Mouse (Mus musculus) midbrain, embryonic 11.5 days (tissue): ENCODE results near the gene Six5. TPM values are rescaled to one million over a fixed set of nuclear protein-coding genes. Genes with fewer than 3 reads are reported as not detected.

ENCODE experiments used
- ATAC-seq: fragments of 200-750 bp; cut with Nextera tagmentation; 2 replicates; pipeline ENCODE4 v1.8.0; 2017; ENCODE audit warnings: moderate TSS enrichment, moderate library complexity; ENCODE audit not compliant: low FRiP score
- DNase-seq: peaks from one replicate; pipeline ENCODE4 v3.0.0; 2015; ENCODE audit warnings: low spot score; ENCODE audit errors: missing footprints
- H3K27ac ChIP-seq: fragments of 300-500 bp; sonication (generic); 2 replicates; pipeline ENCODE4 v1.5.1; 2014; ENCODE audit warnings: low read depth, low read length
- H3K27me3 ChIP-seq: fragments of 300-500 bp; sonication (generic); 2 replicates; pipeline ENCODE4 v1.6.1; 2014; ENCODE audit warnings: mild to moderate bottlenecking, low read length, moderate library complexity, mixed read lengths; ENCODE audit not compliant: control insufficient read depth, insufficient read depth
- H3K36me3 ChIP-seq: fragments of 300-500 bp; sonication (generic); 2 replicates; pipeline ENCODE4 v1.6.1; 2014; ENCODE audit warnings: mild to moderate bottlenecking, low read length, moderate library complexity, mixed read lengths; ENCODE audit not compliant: control insufficient read depth, insufficient read depth
- H3K4me1 ChIP-seq: fragments of 300-500 bp; sonication (generic); 2 replicates; pipeline ENCODE4 v1.6.1; 2014; ENCODE audit warnings: low read length; ENCODE audit not compliant: control insufficient read depth, insufficient read depth
- H3K4me2 ChIP-seq: fragments of 300-500 bp; sonication (generic); 2 replicates; pipeline ENCODE4 v1.6.1; 2014; ENCODE audit warnings: mild to moderate bottlenecking, moderate library complexity
- H3K4me3 ChIP-seq: fragments of 300-500 bp; sonication (generic); 2 replicates; pipeline ENCODE4 v1.5.1; 2014; ENCODE audit warnings: low read depth, low read length
- H3K9ac ChIP-seq: fragments of 300-500 bp; sonication (generic); 2 replicates; pipeline ENCODE4 v1.6.1; 2014; ENCODE audit warnings: low read length
- H3K9me3 ChIP-seq: fragments of 300-500 bp; sonication (generic); 2 replicates; pipeline ENCODE4 v1.6.1; 2016; ENCODE audit warnings: low read length; ENCODE audit not compliant: control insufficient read depth
- WGBS: fragments of 180-500 bp; shearing (Covaris S2); extraction: QIAGEN DNeasy Blood & Tissue Kit; methylation state at CpG from one replicate; pipeline ENCODE4 v1.1.7; 2014; 5-methylcytosine and 5-hydroxymethylcytosine counted together
- polyA plus RNA-seq: library from polyadenylated mRNA; unstranded; fragments of >200 nt; fragmentation: Nextera tagmentation; extraction: Ambion mirVana; gene quantifications from 2 replicates; pipeline ENCODE4 v1.2.1, GENCODE M21; 2014

Six5 gene
- polyA plus RNA-seq, 1 experiment from 2014 or later, result 8.8 TPM

GRCm38 (mm10) chr7:19091913-19092312 is 2.5 kb upstream of the Six5 start:
- DNase-seq, result peak; percentile 89
- Histone ChIP-seq H3K4me1 (peaks cover 35% of the 10 kb centered on the region), H3K9ac (peak overlapping the region; percentile 45; the same call in 1 of the 2 replicates), H3K27me3 (peaks cover 14% of the 10 kb centered on the region; the same call in 1 of the 2 replicates), H3K9me3 (no peaks in the 10 kb centered on the region), H3K27ac (no peak overlapping the region), H3K4me3 (no peak overlapping the region; the same call in 1 of the 2 replicates), H3K4me2 (peak overlapping the region; percentile 95), H3K36me3 (peaks cover 7% of the 10 kb centered on the region; the same call in 1 of the 2 replicates)
- 25% methylated on average over 17 of the region's 17 CpGs for WGBS
- no peak for ATAC-seq

- peak; percentile 58 for ATAC-seq
- Histone ChIP-seq H3K27ac (peak overlapping the region; percentile 71), H3K9me3 (no peaks in the 10 kb centered on the region), H3K9ac (peak overlapping the region; percentile 48), H3K4me2 (peak overlapping the region; percentile 95), H3K4me1 (peaks cover 39% of the 10 kb centered on the region), H3K27me3 (peaks cover 14% of the 10 kb centered on the region; the same call in 1 of the 2 replicates), H3K36me3 (peaks cover 7% of the 10 kb centered on the region), H3K4me3 (peak overlapping the region; percentile 73)
- DNase-seq, result peak; percentile 94
- 2% methylated on average over 38 of the region's 38 CpGs for WGBS
These were observed 1.8 kb upstream of the Six5 start for GRCm38 (mm10) chr7:19092381-19093173.

- peaks cover 14% of the 10 kb centered on the region; the same call in 1 of the 2 replicates for H3K27me3 ChIP-seq
- peak overlapping the region; percentile 95 for H3K4me2 ChIP-seq
- H3K36me3 ChIP-seq, result peaks cover 7% of the 10 kb centered on the region
- peak overlapping the region; percentile 71 for H3K27ac ChIP-seq
- H3K4me3 ChIP-seq, result peak overlapping the region; percentile 73
- ATAC-seq (peak; percentile 39), DNase-seq (peak; percentile 99)
- WGBS, result 1% methylated on average over 11 of the region's 15 CpGs
- H3K4me1 ChIP-seq, result peaks cover 39% of the 10 kb centered on the region
- H3K9ac ChIP-seq, result peak overlapping the region; percentile 48
- no peaks in the 10 kb centered on the region for H3K9me3 ChIP-seq
These were observed 1.2 kb upstream of the Six5 start for GRCm38 (mm10) chr7:19093174-19093521.

GRCm38 (mm10) chr7:19093537-19094385 is 633 bp upstream of the Six5 start:
- H3K4me1 ChIP-seq, result peaks cover 39% of the 10 kb centered on the region
- peak overlapping the region; percentile 73 for H3K4me3 ChIP-seq
- peaks cover 7% of the 10 kb centered on the region for H3K36me3 ChIP-seq
- ATAC-seq, result peak; percentile 85
- peak; percentile 100 for DNase-seq
- peak overlapping the region; percentile 90 for H3K27ac ChIP-seq
- peak overlapping the region; percentile 89 for H3K9ac ChIP-seq
- H3K9me3 ChIP-seq, result no peaks in the 10 kb centered on the region
- peaks cover 14% of the 10 kb centered on the region; the same call in 1 of the 2 replicates for H3K27me3 ChIP-seq
- peak overlapping the region; percentile 95 for H3K4me2 ChIP-seq
- WGBS, result under 1% methylated on average over 45 of the region's 45 CpGs

GRCm38 (mm10) chr7:19094826-19095750 is 694 bp downstream of the Six5 start:
- peaks cover 39% of the 10 kb centered on the region for H3K4me1 ChIP-seq

GRCm38 (mm10) chr7:19095751-19096110 is 1.3 kb downstream of the Six5 start:
- Histone ChIP-seq H3K9me3 (no peaks in the 10 kb centered on the region), H3K4me3 (peak overlapping the region; percentile 73), H3K27ac (no peak overlapping the region), H3K27me3 (peaks cover 12% of the 10 kb centered on the region; the same call in 1 of the 2 replicates), H3K4me2 (peak overlapping the region; percentile 95), H3K9ac (peak overlapping the region; percentile 89), H3K36me3 (peaks cover 7% of the 10 kb centered on the region), H3K4me1 (peaks cover 39% of the 10 kb centered on the region)
- ATAC-seq (no peak), DNase-seq (peak; percentile 95)
- WGBS, result under 1% methylated on average over 19 of the region's 19 CpGs

More at GRCm38 (mm10) chr7:19094826-19095750, 694 bp downstream of the Six5 start:
- ATAC-seq (no peak), DNase-seq (peak; percentile 97)
- Histone ChIP-seq H3K9me3 (no peaks in the 10 kb centered on the region), H3K27ac (peak overlapping the region; percentile 90), H3K9ac (peak overlapping the region; percentile 89), H3K4me2 (peak overlapping the region; percentile 95), H3K4me3 (peak overlapping the region; percentile 73), H3K36me3 (peaks cover 7% of the 10 kb centered on the region), H3K27me3 (peaks cover 14% of the 10 kb centered on the region; the same call in 1 of the 2 replicates)
- WGBS, result under 1% methylated on average over 68 of the region's 87 CpGs

- no peaks in the 10 kb centered on the region for H3K9me3 ChIP-seq
- H3K36me3 ChIP-seq, result peaks cover 4% of the 10 kb centered on the region
- peaks cover 37% of the 10 kb centered on the region for H3K4me1 ChIP-seq
- no peak overlapping the region for H3K27ac ChIP-seq
- H3K4me2 ChIP-seq, result peak overlapping the region; percentile 95
- DNase-seq, result no peak
- WGBS, result 53% methylated on average over 5 of the region's 5 CpGs
- H3K9ac ChIP-seq, result peak overlapping the region; percentile 89
- peak overlapping the region; percentile 73 for H3K4me3 ChIP-seq
- H3K27me3 ChIP-seq, result peaks cover 5% of the 10 kb centered on the region; the same call in 1 of the 2 replicates
- ATAC-seq, result no peak
These were observed 2.1 kb downstream of the Six5 start for GRCm38 (mm10) chr7:19096421-19096976.

GRCm38 (mm10) chr7:19097217-19097616 is 2.8 kb downstream of the Six5 start:
- Histone ChIP-seq H3K4me1 (peaks cover 30% of the 10 kb centered on the region), H3K27me3 (no peaks in the 10 kb centered on the region), H3K27ac (no peak overlapping the region), H3K9me3 (no peaks in the 10 kb centered on the region), H3K4me3 (no peak overlapping the region), H3K9ac (no peak overlapping the region), H3K4me2 (peak overlapping the region; percentile 95; the same call in 1 of the 2 replicates), H3K36me3 (no peaks in the 10 kb centered on the region; the same call in 1 of the 2 replicates)
- WGBS, result 76% methylated on average over 2 of the region's 2 CpGs
- DNase-seq (no peak), ATAC-seq (no peak)
